Mouse (Mus musculus) embryonic fibroblast, embryonic 13.5 days (primary cell): ENCODE results near the gene Rabgap1l.

Source experiments
- CTCF ChIP-seq: IDR thresholded peaks from 2 replicates; pipeline ENCODE4 v1.5.1; 2011; ENCODE audit warnings: mild to moderate bottlenecking, control low read depth, low read length, moderate library complexity, borderline replicate concordance; ENCODE audit not compliant: insufficient read depth
- POLR2A ChIP-seq: IDR thresholded peaks from 2 replicates; pipeline ENCODE4 v1.6.1; 2011; ENCODE audit warnings: low read depth, mild to moderate bottlenecking, control low read depth, low read length, moderate library complexity

- TF ChIP-seq CTCF (no peak), POLR2A (no peak)
Observed at GRCm38 (mm10) chr1:160691196-160691590, 101.8 kb downstream of the Rabgap1l start.
